Mouse (Mus musculus) midbrain, postnatal 0 days (tissue): Measurements from ENCODE around the gene Stac3. TPM values are rescaled to one million over a fixed set of nuclear protein-coding genes. Genes with fewer than 3 reads are reported as not detected.

Experiments
- ATAC-seq: fragments of 200-750 bp; cut with Nextera tagmentation; 2 replicates; pipeline ENCODE4 v1.8.0; 2017; ENCODE audit warnings: moderate number of reproducible peaks, mild to moderate bottlenecking, moderate TSS enrichment, moderate library complexity; ENCODE audit not compliant: low FRiP score
- DNase-seq: peaks from one replicate; pipeline ENCODE4 v3.0.0-alpha.2; 2015; ENCODE audit warnings: low spot score
- H3K27ac ChIP-seq: fragments of 300-500 bp; sonication (generic); 2 replicates; pipeline ENCODE4 v1.5.1; 2014; ENCODE audit warnings: low read depth, mild to moderate bottlenecking, low read length, mixed read lengths
- H3K27me3 ChIP-seq: fragments of 300-500 bp; sonication (generic); 2 replicates; pipeline ENCODE4 v1.6.1; 2014; ENCODE audit warnings: low read length, control low read depth, mixed read lengths; ENCODE audit not compliant: insufficient read depth
- H3K36me3 ChIP-seq: fragments of 300-500 bp; sonication (generic); 2 replicates; pipeline ENCODE4 v1.6.1; 2014; ENCODE audit warnings: low read length, control low read depth, mixed read lengths; ENCODE audit not compliant: insufficient read depth
- H3K4me1 ChIP-seq: fragments of 300-500 bp; sonication (generic); 2 replicates; pipeline ENCODE4 v1.6.1; 2014; ENCODE audit warnings: mild to moderate bottlenecking, control low read depth, antibody characterized with exemption, low read length, mixed read lengths; ENCODE audit not compliant: insufficient read depth
- H3K4me2 ChIP-seq: fragments of 300-500 bp; sonication (generic); 2 replicates; pipeline ENCODE4 v1.6.1; 2014; ENCODE audit warnings: low read depth, mild to moderate bottlenecking, low read length, mixed read lengths; ENCODE audit not compliant: poor library complexity, severe bottlenecking
- H3K4me3 ChIP-seq: fragments of 300-500 bp; sonication (generic); 2 replicates; pipeline ENCODE4 v1.5.1; 2014; ENCODE audit warnings: low read depth, mild to moderate bottlenecking, low read length, moderate library complexity
- H3K9ac ChIP-seq: fragments of 300-500 bp; sonication (generic); replicated peaks from 2 replicates; pipeline ENCODE4 v1.6.1; 2014; ENCODE audit warnings: mild to moderate bottlenecking, low read length, moderate library complexity, mixed read lengths; ENCODE audit not compliant: poor library complexity, severe bottlenecking
- H3K9me3 ChIP-seq: fragments of 300-500 bp; sonication (generic); 2 replicates; pipeline ENCODE4 v1.6.1; 2016; ENCODE audit warnings: low read length, control low read depth
- CTCF ChIP-seq: IDR thresholded peaks from 2 replicates; pipeline ENCODE4 v1.5.1; 2016; ENCODE audit warnings: antibody characterized with exemption, mild to moderate bottlenecking
- WGBS: fragments of 180-500 bp; shearing (Covaris S2); extraction: QIAGEN DNeasy Blood & Tissue Kit; methylation state at CpG from one replicate; pipeline ENCODE4 v1.1.7; 2014; 5-methylcytosine and 5-hydroxymethylcytosine counted together
- polyA plus RNA-seq: library from polyadenylated mRNA; unstranded; fragments of >200 nt; fragmentation: Nextera tagmentation; extraction: Ambion mirVana; gene quantifications from 2 replicates; pipeline ENCODE4 v1.2.1, GENCODE M21; 2015
- total RNA-seq: library from RNA; depleted of rRNA; stranded (reverse); fragments of >200 nt; gene quantifications from 2 replicates; pipeline ENCODE4 v1.2.3, GENCODE M21; 2014

Gene Stac3
- total and polyA plus RNA-seq, 2 experiments from 2014 or later: 0.51 to 1.2 TPM

- ATAC-seq (no peak), DNase-seq (no peak)
- Histone ChIP-seq H3K9me3 (no peaks in the 10 kb centered on the region), H3K27ac (no peak within 1 kb of the TSS), H3K9ac (0 out of 2 replicates have a peak within 1 kb of the TSS, but pooled peaks have one; percentile 14), H3K4me3 (0 out of 2 replicates have a peak within 1 kb of the TSS, but pooled peaks have one; percentile 5), H3K4me2 (peak within 1 kb of the TSS; percentile 82), H3K27me3 (no peaks in the 10 kb centered on the region), H3K36me3 (peaks cover 15% of the 10 kb centered on the region), H3K4me1 (peaks cover 33% of the 10 kb centered on the region)
- 27% methylated on average over 6 of the region's 6 CpGs for WGBS
- no peak for TF ChIP-seq CTCF
Observed at GRCm38 (mm10) chr10:127514764-127515163, 13.3 kb downstream of the Stac3 start, which contains the start of gene Ndufa4l2. Gene Ndufa4l2 (plus strand): TSS chr10:127514967.

GRCm38 (mm10) chr10:127515271-127515982 lies 13.9 kb downstream of the Stac3 start:
- WGBS: 25% methylated on average over 9 of the region's 9 CpGs
- no peaks in the 10 kb centered on the region for H3K9me3 ChIP-seq
- TF ChIP-seq CTCF: no peak
- ATAC-seq: no peak
- H3K27ac ChIP-seq: no peak overlapping the region
- H3K9ac ChIP-seq: no peak overlapping the region
- peaks cover 19% of the 10 kb centered on the region for H3K36me3 ChIP-seq
- no peak overlapping the region for H3K4me3 ChIP-seq
- DNase-seq: no peak
- H3K4me2 ChIP-seq: peak overlapping the region; percentile 9; the same call in 1 of the 2 replicates
- peaks cover 27% of the 10 kb centered on the region for H3K4me1 ChIP-seq
- H3K27me3 ChIP-seq: no peaks in the 10 kb centered on the region

GRCm38 (mm10) chr10:127515983-127516459 lies 14.5 kb downstream of the Stac3 start:
- H3K9me3 ChIP-seq: no peaks in the 10 kb centered on the region
- H3K4me1 ChIP-seq: peaks cover 21% of the 10 kb centered on the region
- no peak overlapping the region for H3K27ac ChIP-seq
- ATAC-seq (no peak), DNase-seq (no peak)
- TF ChIP-seq CTCF: no peak
- WGBS: 28% methylated on average over 8 of the region's 8 CpGs
- H3K27me3 ChIP-seq: no peaks in the 10 kb centered on the region
- no peak overlapping the region for H3K9ac ChIP-seq
- H3K36me3 ChIP-seq: peaks cover 19% of the 10 kb centered on the region
- H3K4me3 ChIP-seq: no peak overlapping the region
- 0 out of 2 replicates have a peak overlapping the region, but pooled peaks have one; percentile 2 for H3K4me2 ChIP-seq

GRCm38 (mm10) chr10:127516576-127517260 lies 15.2 kb downstream of the Stac3 start:
- H3K36me3 ChIP-seq: peaks cover 19% of the 10 kb centered on the region
- H3K4me2 ChIP-seq: 0 out of 2 replicates have a peak overlapping the region, but pooled peaks have one; percentile 2
- DNase-seq: no peak
- no peak overlapping the region for H3K27ac ChIP-seq
- no peak overlapping the region for H3K9ac ChIP-seq
- WGBS: 15% methylated on average over 30 of the region's 30 CpGs
- H3K4me3 ChIP-seq: no peak overlapping the region
- no peak for ATAC-seq
- H3K4me1 ChIP-seq: peaks cover 19% of the 10 kb centered on the region
- TF ChIP-seq CTCF: no peak
- no peaks in the 10 kb centered on the region for H3K27me3 ChIP-seq
- no peaks in the 10 kb centered on the region for H3K9me3 ChIP-seq

GRCm38 (mm10) chr10:127517941-127518340 lies 16.5 kb downstream of the Stac3 start:
- H3K27ac ChIP-seq: no peak overlapping the region
- H3K9ac ChIP-seq: no peak overlapping the region
- 94% methylated on average over 22 of the region's 22 CpGs for WGBS
- no peak for ATAC-seq
- TF ChIP-seq CTCF: no peak
- H3K4me1 ChIP-seq: peaks cover 11% of the 10 kb centered on the region; the same call in 1 of the 2 replicates
- peaks cover 19% of the 10 kb centered on the region for H3K36me3 ChIP-seq
- no peak for DNase-seq
- H3K27me3 ChIP-seq: no peaks in the 10 kb centered on the region
- H3K4me2 ChIP-seq: no peak overlapping the region
- no peak overlapping the region for H3K4me3 ChIP-seq
- H3K9me3 ChIP-seq: no peaks in the 10 kb centered on the region
